Mouse (Mus musculus) v-Abl transformed pro-B cells (cell line): ENCODE measurements around the gene Ttc19.

Source experiments
- in situ Hi-C, 2 experiments: fragments of 400-800 bp; cut with MboI; formaldehyde crosslinking; loops; one replicate each; pipeline ENCODE4 v1.15.1; 2025; ENCODE audit not compliant: unreplicated experiment in 2 of 2

Ttc19 gene

DNA sequence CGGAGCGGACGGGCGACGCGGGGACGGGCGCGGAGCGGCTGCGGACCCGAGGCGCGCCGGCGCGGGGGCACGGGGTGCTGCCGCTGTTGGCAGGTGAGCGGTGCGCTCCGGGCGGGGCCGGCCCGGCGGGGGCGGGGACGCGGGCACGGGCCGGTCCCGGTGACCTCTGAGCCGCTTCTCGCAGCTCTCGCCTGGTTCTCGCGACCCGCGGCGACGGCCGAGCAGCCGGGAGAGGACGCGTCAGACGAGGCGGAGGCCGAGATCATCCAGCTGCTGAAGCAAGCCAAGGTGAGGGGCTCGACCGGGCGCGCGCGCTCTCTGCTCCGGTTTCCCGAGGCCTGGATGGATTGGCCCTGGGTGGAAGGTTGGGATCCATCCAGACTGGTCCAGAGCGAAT, 326 bp downstream of the Ttc19 start:
- in situ Hi-C loops = loop anchor here (5.0 to 10.0 kb wide), 2 partner anchors 329 to 393 kb away; no protein-coding TSS in a partner anchor

DNA sequence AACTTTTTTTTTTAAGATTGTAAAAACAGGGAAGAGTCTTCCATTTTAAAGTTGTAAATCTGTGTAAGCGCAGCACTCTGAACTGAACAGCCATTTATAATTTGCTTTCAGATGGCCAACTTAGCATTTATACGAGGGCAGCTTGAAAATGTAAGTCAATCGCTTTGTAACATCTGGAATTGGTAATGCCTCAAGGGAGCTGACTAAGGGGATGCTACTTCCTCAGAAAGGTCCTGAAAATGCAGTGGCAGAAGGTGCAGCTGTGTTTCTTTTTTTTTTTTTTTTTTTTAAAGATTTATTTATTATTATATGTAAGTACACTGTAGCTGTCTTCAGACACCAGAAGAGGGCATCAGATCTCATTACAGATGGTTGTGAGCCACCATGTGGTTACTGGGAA, 2.7 kb downstream of the Ttc19 start:
- in situ Hi-C loops = loop anchor here (5.0 to 10.0 kb wide), 2 partner anchors 332 to 391 kb away; no protein-coding TSS in a partner anchor

DNA sequence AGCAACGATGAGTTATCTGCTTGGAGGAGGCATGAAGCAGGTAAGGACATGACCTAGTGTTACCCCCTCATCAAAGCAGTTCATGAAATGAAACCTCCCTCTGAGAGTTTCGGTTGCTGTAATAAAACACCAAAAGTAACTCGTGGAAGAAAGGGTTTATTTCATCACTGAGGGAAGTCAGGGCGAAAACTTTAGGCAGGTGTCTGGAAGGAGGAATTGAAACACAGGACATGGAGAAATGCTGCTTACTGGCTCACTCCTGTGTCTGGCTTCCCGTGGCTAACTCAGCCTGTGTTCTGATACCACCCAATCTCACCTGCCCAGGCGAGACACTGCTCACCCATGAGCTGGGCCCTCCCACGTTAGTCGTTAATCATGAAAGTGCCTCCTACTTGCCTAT, 3.7 kb downstream of the Ttc19 start:
- in situ Hi-C loops = loop anchor here in 1 of 2 experiments (10.0 kb wide), 1 partner anchor 390 kb away; no protein-coding TSS in a partner anchor

DNA sequence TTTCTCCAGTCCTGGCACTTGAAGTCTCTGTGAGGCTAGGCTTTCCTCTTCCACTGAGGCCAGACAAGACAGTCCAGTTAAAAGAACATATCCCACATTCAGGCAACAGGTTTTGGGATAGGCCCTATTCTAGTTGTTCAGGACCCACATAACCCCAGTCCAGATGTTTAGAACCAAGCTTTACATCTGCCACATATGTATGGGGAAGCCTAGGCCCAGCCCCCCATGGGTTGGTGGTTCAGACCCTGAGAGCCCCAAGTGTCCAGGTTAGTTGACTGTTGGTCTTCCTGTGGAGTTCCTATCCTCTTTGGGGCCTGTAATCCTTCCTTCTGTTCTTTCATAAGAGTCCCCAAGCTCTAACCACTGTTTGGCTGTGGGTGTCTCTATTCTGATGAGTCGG, 6.4 kb downstream of the Ttc19 start:
- in situ Hi-C loops = loop anchor here in 1 of 2 experiments (10.0 kb wide), 1 partner anchor 387 kb away; no protein-coding TSS in a partner anchor

DNA sequence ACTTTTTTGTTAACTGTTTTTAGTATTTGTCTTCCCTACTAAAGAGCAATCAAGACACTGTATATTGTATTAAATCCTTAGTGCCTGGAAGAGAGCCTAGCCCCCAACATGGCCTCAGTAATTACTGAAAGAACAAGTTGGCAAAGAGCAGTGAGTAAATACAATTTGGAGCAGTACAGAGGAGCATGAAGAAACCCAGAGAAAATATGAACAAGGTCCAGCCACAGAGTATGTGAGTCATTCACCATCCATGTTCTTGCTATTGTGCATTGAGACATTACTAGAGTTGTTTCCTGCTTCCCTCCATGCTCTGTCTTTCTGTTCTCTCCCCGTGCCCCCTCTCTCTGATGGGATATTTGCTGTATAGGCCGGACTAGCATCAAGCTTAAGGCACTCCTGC, 12.8 kb downstream of the Ttc19 start:
- in situ Hi-C loops = no loop called here

DNA sequence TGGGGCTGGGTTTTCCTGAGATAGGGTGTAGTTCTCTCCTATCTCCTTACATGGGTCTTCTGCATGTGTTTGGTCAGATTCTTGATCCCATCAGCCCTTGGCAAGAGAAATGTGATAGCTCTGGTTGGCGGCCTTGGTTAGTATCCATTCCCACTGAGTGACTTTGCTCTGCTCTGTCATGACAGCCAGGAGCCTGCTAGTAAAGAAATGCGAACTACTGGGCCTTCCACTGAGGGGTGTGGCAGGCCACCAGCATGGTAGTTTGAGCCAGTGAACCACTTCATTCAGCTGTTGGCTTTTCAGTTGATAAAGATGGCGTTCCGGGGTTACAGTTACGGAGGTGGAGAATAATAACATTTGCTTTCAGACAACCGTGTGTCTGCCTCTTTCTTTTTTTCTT, 17.6 kb downstream of the Ttc19 start:
- in situ Hi-C loops = no loop called here

DNA sequence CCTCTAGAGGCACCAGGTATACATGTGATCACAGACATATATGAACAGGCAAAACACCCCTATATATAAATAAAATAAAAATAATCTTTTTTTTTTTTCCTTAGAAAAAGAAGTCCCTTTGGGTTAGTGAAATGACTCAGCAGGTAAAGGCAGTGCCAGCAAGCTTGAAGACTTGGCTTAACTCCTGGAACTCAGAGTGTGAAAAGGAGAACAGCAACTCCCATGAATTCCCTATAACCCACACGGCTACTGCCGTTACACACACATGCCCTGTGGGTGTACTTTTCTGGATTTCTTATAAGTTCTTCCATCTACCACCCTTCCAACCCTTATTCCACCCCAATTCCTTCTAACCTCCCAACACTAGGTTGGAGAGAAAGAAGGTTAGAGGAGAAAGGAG, 24.6 kb downstream of the Ttc19 start:
- in situ Hi-C loops = no loop called here

DNA sequence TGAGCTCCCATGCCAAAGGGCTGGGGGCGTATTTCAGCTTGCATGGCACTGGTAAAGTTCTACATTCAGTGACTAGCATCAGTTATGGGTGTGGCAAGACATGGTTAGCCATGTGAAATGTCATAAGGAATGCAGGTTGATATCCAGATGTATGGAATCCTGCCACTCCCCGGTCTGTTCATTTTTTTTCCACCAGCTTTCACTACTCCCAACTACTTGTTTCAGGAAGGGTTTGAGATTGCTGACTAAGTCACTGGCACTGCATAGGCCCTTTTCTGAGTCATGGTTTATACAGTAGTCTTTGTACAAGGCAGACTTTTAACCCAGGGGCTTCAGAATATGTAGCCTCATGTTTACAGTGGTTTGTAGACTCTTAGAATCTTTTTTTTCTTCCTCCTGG, 28.0 kb downstream of the Ttc19 start:
- in situ Hi-C loops = no loop called here

DNA sequence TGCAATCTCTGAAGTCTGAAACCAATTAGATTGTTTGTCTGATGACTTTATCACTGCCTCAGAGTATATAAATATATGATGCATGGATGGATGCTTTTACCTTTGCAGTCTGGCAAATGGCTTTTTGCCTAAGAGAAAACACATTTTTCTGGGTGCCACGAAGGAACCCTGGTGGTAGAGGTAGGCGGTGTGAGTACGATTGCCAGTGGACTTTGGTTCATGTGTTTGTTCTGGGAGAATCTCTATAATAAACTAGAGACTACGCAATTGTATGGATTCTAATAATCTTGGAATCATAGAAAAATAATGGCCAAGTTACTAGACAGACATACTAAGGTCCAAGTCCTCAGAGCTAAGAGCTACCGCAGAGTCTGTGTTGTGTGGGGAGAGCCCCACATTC, 33.7 kb downstream of the Ttc19 start:
- in situ Hi-C loops = no loop called here

DNA sequence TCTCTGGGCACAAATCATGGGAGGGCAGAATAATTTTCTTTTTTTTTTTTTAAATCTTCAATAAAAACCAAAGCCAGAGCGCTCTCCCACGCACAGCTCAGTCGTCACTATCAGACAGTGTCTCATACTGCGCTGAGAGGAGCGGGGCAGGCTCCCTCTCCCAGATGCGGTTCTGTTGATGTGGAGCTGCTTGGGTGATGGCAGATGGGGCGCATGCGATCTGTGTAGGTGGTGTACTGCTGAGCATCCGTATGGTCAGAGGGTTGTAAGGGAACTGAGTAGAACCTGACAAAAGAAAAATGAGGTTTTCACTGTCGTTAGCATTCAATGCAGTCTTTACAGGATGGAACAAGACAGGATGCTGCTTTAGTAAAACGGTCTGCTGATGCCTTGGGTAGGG, 36.5 kb downstream of the Ttc19 start:
- in situ Hi-C loops = no loop called here

DNA sequence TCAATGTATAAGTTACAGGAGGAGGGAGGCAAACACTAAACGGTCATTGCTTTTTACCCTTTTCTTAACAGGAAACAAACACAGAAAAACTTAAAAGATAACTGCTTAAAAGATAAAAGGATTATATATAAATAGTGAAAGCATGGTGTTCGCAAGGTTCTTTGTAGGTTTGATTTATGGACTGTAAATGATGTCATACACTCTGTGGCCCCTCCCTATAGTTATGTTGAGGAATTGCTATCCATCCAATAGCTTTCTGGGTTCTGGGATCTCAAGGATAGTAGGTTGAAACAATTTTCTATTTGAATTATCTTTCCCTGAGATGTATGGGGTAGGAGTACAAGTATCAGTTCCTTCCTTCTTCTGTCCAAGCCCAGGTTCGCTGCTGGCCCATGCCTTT, 38.8 kb downstream of the Ttc19 start:
- in situ Hi-C loops = no loop called here

DNA sequence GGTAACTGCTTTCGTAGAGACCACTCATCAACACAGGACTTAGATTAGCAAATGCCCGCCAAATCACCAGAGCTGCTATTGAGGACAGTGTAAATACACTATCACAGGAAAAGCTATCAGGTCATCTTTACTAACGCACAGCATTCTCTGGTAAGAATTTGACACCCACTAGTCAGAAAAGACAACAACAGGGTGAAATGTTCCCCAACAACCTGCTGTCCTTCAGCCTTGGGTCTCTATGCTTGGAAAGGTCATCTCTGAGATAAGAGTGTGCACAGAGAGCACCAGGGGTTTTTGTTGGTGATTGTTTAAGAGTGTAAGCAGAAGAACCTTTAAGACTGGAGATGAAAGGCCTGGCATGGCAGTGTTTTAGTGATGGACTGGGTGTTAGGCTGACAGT, 42.4 kb downstream of the Ttc19 start:
- in situ Hi-C loops = no loop called here

DNA sequence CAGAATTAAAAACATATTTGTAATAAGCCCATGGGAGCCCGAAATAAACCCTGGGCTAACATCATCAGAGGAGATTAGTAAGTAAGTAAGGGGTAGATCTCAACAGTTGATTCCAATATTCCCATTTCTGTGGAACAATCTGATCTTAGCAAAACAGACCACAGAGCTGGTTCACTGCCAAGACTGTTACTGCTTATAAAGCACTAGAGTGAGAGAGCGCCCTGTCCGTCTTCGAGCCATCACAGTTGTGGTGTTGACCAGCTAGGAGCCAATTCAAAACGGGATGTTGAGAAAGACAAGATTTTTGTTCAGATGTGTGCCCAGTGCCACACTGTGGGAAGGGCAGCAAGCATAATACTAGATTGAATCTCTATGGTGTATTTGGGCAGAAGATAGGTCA, 49.9 kb downstream of the Ttc19 start:
- in situ Hi-C loops = loop anchor here in 1 of 2 experiments (25.0 kb wide), 1 partner anchor 544 kb away; no protein-coding TSS in a partner anchor

DNA sequence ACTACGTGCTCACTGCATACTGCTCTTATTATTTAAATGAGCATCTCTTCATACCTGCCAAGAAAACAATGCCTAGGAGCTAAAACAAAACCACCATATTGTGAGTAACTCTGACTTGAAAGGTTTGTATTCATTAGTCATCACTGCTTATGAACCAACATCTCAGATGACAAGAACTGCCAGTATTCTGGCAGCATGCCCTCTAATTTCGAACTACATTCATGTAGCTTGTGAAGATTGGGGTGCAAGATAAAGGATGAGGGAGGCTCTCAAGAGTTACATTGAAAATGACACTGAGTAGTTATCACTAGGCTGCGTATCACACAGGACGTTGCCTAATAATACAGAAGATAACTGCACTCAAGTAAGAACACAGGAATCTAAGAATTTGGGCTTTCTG, 51.0 kb downstream of the Ttc19 start:
- in situ Hi-C loops = loop anchor here in 1 of 2 experiments (25.0 kb wide), 1 partner anchor 545 kb away; no protein-coding TSS in a partner anchor

DNA sequence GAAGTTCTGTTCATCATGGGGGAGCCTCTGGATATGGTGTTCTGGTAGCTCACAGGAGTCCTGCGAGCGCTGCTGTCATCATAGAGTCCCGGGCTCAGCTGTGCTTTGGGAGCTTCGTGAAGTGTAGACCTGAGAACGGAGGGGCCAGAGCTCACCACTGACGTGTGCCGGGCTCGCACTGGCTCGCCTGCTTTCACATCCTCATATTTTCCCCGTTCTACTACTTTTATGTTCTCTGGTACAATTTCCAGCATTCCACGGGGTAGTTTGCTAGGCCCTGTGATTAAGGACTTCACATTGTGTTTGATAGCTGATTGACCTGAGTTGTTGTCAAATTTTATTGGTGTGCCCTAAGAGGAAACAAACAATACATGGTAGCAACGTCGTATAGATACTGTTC, 61.7 kb downstream of the Ttc19 start:
- in situ Hi-C loops = loop anchor here in 1 of 2 experiments (25.0 kb wide), 1 partner anchor 556 kb away; no protein-coding TSS in a partner anchor

DNA sequence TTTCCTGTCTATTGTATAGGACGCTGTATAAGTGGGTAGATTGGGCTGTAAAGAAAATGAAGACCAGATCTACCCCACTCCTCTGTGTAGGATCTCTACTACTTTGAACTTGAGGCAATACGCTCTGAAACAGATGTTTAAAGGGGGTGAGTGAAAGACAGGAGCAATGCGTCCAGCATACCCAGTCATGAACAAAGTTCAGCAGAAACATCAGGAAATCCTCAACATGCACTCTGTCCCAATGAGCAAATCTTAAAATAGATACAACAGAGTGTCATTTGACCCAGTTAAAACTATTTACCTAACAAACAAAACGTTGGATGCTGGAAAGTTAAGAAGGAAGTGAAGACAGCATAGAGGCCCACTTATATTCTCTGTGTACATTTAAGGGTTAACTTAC, 70.7 kb downstream of the Ttc19 start:
- in situ Hi-C loops = no loop called here

DNA sequence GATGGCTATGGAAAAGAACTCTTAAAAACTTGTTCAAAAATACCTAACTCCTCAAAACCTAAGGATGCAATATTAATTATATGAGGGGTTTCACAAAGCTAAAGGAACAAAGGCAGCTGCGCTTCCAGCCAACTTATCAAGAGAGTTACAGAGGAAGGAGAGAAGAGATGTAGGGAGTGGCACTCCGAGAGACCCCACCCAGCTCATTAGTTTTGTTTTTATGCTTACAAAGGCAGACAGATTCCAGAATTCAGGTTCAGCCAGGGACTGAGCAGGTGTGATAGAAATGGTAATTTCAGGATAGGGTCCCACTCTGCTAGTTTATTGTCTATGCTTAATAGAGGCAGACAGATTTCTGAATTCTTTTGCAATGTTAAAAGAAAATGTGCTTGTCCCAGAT, 73.9 kb downstream of the Ttc19 start:
- in situ Hi-C loops = no loop called here

DNA sequence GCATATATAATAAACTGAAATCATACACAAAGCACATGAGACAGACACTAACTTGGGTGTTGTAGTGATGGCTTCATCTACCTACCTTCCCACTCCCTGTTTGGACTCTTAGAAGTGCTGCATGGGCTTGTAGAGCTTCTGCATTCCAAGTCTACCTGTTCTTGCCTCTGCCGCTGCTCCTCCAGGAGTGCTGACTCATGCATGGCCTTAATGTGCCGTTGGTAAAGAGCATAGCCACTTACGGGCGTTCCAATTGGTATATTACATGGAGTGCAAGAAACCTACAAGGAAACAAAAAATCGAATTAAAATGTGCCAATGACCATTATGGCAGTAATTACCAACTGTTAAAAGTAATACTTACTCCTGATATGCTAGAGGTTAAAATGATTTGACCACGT, 85.6 kb downstream of the Ttc19 start:
- in situ Hi-C loops = no loop called here

DNA sequence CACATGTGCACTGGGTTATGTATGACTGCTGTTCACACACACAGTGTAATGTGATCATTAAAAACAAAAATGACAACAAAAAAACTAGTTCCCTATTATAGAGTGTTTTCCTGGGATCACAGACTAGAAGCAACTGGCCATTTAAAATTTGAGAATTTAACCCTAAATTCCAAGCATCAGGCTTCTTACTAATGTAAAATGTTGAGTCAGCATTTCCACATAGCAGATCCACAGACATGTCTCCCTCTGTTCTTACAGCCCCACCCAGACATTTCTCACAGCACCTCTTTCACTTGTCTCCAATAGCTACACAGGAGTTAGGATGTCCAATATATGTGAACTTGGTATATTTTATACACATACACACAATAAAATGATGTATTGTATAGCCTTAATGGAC, 88.7 kb downstream of the Ttc19 start:
- in situ Hi-C loops = no loop called here

DNA sequence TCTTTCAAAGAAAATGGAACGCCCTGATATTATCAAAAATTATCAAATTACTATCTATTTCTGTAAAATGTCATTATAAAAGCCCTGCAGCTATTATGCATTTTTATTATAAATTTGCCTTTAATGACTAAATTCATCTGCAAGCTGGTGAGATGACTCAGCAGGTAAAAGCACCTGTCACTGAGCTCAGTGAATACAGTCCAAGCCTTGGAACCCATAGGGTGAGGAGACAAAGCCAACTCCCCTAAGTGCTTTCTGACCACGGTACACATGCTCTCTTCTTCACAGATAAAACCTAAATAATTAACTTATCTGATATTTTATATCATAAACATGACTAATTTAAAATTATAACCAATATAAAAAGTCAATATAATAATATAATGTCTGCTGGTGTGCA, 90.5 kb downstream of the Ttc19 start:
- in situ Hi-C loops = no loop called here

DNA sequence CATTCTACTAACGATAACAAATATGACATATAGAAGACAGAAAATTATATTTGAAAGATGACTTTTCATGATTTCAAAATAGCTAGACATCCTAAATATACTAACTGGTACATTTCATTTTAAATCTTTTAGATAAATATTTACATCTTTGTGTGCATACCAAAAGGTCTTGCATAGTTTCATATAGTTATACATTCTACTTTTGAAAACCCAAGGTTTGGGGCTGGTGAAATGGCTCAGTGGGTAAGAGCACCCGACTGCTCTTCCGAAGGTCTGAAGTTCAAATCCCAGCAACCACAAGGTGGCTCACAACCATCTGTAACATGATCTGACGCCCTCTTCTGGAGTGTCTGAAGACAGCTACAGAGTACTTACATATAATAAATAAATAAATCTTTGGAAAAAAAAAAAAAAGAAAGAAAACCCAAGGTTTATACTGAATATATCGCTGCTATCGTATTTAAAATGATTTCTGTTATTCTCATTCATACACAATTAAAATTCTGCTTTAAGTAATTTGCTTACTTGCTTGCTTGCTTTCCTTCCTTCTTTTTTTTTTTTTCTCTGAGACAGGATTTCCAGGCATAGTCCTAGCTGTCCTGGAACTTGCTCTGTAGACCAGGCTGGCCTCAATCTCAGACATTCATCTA, 96.1 kb downstream of the Ttc19 start:
- in situ Hi-C loops = loop anchor here in 1 of 2 experiments (5.0 kb wide), 1 partner anchor 40 kb away; no protein-coding TSS in a partner anchor
